Mouse (Mus musculus) C2C12 (cell line): ENCODE measurements around the gene Tbc1d20.

Experiments
- CTCF ChIP-seq: IDR thresholded peaks from one replicate; pipeline ENCODE4 v1.5.1; 2011; ENCODE audit not compliant: control insufficient read depth, insufficient read depth, insufficient read length
- MAX ChIP-seq: IDR thresholded peaks from one replicate; pipeline ENCODE4 v1.6.1; 2011; ENCODE audit warnings: mild to moderate bottlenecking, control low read depth
- MYOD1 ChIP-seq: IDR thresholded peaks from one replicate; pipeline ENCODE4 v1.6.1; 2011; ENCODE audit warnings: low read depth; ENCODE audit not compliant: control insufficient read depth, insufficient read length
- MYOG ChIP-seq: IDR thresholded peaks from one replicate; pipeline ENCODE4 v1.6.1; 2011; ENCODE audit not compliant: control insufficient read depth, insufficient read length; ENCODE audit errors: extremely low read depth
- USF1 ChIP-seq: IDR thresholded peaks from one replicate; pipeline ENCODE4 v1.6.1; 2011; ENCODE audit warnings: low read depth, mild to moderate bottlenecking, control low read depth, moderate library complexity

DNA sequence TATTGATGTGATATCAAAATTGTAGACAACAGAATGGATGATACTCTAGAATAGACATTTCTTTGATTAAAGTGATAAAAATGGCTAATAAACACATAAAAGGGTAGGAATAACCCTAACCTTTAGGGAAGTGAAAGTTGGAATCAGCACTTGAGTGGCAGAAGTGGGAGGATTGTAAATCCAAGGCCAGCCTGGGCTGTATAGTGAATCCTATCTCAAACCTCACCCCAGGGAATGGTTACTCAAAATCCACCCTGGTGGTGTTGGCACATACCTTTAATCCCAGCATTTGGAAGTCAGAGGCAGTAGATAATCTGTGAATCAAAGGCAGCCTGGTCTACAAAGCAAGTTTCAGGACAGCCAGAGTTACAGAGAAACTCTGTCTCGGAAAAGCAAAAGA lies 46.4 kb upstream of the Tbc1d20 start:
- no peak for TF ChIP-seq MAX
- no peak for TF ChIP-seq USF1
- no peak for TF ChIP-seq CTCF
- TF ChIP-seq MYOD1: no peak
- no peak for TF ChIP-seq MYOG
